Mouse (Mus musculus): ENCODE measurements around the gene Zfp526.

DNA sequence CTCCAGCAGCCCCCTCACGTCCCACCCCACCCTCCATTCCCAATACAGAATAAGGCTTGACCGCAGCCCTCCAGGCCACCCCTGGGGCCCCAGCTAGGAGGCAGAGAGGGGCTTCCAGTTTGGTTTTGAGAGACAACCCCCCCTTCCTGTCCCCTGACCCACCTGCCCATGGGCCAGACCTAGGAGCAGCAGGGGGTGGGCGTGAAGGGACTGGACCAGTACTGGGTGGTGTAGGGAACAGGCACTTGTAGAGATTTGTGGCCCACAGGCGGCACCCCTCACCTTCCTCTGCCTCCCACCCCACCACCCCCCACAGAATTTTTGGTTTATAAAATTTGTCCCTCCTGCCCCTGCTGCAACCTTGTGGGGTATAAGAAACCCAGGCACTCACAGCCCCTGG is 22.1 kb downstream of the Zfp526 start:
- no peak for TF ChIP-seq CTCF (IDR thresholded peaks at IDR 0.05; ENCODE audit: extremely low read depth, insufficient read depth, low read length)
- TF ChIP-seq POLR2A (IDR thresholded peaks at IDR 0.05; ENCODE audit: extremely low read depth, insufficient read depth, low read length): no peak
